19 mouse cellular contexts compared by ENCODE assay signal in the genomic region with DNA sequence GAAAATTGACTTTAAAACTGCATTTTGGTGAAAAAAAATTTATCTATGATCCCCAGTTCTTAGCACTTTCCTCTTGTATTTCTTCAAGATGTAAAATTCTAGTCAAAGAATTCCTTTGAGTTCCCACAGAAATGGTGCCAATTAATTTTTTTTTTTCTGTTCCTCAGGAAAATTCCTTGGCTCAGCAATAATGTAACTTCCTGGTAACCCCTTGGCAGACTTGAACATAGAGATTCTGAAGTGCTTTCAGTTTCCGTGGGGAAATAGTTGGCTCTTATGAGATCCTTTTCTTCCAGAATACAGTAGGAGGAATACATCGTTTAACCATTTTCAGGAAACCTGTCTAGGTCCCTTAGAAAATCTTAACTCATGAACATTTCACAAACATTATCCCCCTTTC.
DNase-seq lines count a peak whose midpoint lies in the region; ATAC-seq and TF ChIP-seq lines count a peak whose summit lies in the region.
"Had no signal": no experiment of that assay in that cellular context is flagged by ENCODE, and none has a peak within 500 bp of the region (broad histone marks: within the 10 kb centered on the region; RNA-seq: fewer than 3 reads in every experiment).

No protein-coding gene starts in this region.

- intact Hi-C loops in heart, adult 2 months (cut with DNase I), result no loop called here

- H3K4me1 ChIP-seq in heart, postnatal 0 days (ENCODE audit: control insufficient read depth, insufficient read depth), result no peaks in the 10 kb centered on the region
- no peaks in the 10 kb centered on the region for H3K4me1 ChIP-seq in heart, adult 2 months (ENCODE audit: control insufficient read depth, insufficient read depth, low read length)
- H3K4me1 ChIP-seq in limb, embryonic 14.5 days (ENCODE audit: control insufficient read depth, insufficient read depth, low read length), result 0 out of 2 replicates have a peak, but pooled peaks cover 2% of the 10 kb centered on the region
- peaks cover 8% of the 10 kb centered on the region for H3K4me1 ChIP-seq in limb, embryonic 10.5 days
- H3K4me1 ChIP-seq: embryonic facial prominence, embryonic 15.5 days; forebrain, embryonic 12.5 days had no signal

- peak; percentile 12 for DNase-seq in heart, postnatal 0 days (ENCODE audit: low spot score)
- no peak for DNase-seq in heart, adult 2 months
- DNase-seq in limb, embryonic 14.5 days (ENCODE audit: low spot score), result peak; percentile 53
- DNase-seq in limb, embryonic 10.5 days (ENCODE audit: low spot score), result no peak
- DNase-seq in 3T3-L1 (ENCODE audit: low read depth, low spot score), result peak; percentile 65
- peak; percentile 20 for DNase-seq in brain, embryonic 14.5 days (ENCODE audit: low read depth)
- DNase-seq: adrenal gland, adult 8-10 months; cerebellum, adult 11 months; cerebellum, postnatal 14 days; gastrocnemius, postnatal 10 days; heart, adult 11 months; right cerebral cortex, postnatal 14 days; thymus, postnatal 36 days had no signal

- H3K36me3 ChIP-seq in heart, postnatal 0 days (replicated peaks; ENCODE audit: control insufficient read depth, insufficient read depth, low read length), result no peaks in the 10 kb centered on the region
- H3K36me3 ChIP-seq in heart, adult 2 months (ENCODE audit: control insufficient read depth, insufficient read depth, low read length), result no peaks in the 10 kb centered on the region
- H3K36me3 ChIP-seq in limb, embryonic 14.5 days (ENCODE audit: control insufficient read depth, insufficient read depth, low read length), result no peaks in the 10 kb centered on the region
- H3K36me3 ChIP-seq in limb, embryonic 10.5 days, result no peaks in the 10 kb centered on the region
- H3K36me3 ChIP-seq: embryonic facial prominence, embryonic 15.5 days; forebrain, embryonic 12.5 days; kidney, embryonic 15.5 days had no signal

- 50% methylated on average over 2 of the region's 2 CpGs for WGBS in heart, postnatal 0 days
- WGBS in heart, adult 2 months, result 23% methylated on average over 2 of the region's 2 CpGs
- WGBS in limb, embryonic 14.5 days, result 62% methylated on average over 2 of the region's 2 CpGs
- 90% methylated on average over 2 of the region's 2 CpGs for WGBS in limb, embryonic 10.5 days

- no peak for TF ChIP-seq POLR2A in heart, adult 2 months (IDR thresholded peaks at IDR 0.05; ENCODE audit: insufficient read depth, low read depth, low read length)
- TF ChIP-seq POLR2A in limb, embryonic 14.5 days (IDR thresholded peaks at IDR 0.05; ENCODE audit: borderline replicate concordance, extremely low read depth, insufficient read depth, insufficient read length), result no peak
- no peak for TF ChIP-seq POLR2A in brain, embryonic 14.5 days (IDR thresholded peaks at IDR 0.05; ENCODE audit: borderline replicate concordance, extremely low read depth, insufficient read depth, insufficient read length, poor library complexity, severe bottlenecking)

- TF ChIP-seq EP300 in heart, postnatal 0 days (IDR thresholded peaks at IDR 0.05; ENCODE audit: low read depth), result no peak
- no peak for TF ChIP-seq EP300 in heart, adult 2 months (IDR thresholded peaks at IDR 0.05; ENCODE audit: insufficient read depth, low read depth, low read length)

- no peak overlapping the region for H3K27ac ChIP-seq in heart, postnatal 0 days (ENCODE audit: low read depth)
- no peak overlapping the region for H3K27ac ChIP-seq in heart, adult 2 months
- H3K27ac ChIP-seq in limb, embryonic 14.5 days (replicated peaks; ENCODE audit: low read depth, low read length), result no peak overlapping the region
- H3K27ac ChIP-seq in limb, embryonic 10.5 days, result no peak overlapping the region
- H3K27ac ChIP-seq: embryonic facial prominence, embryonic 15.5 days; forebrain, embryonic 12.5 days; kidney, embryonic 15.5 days had no signal

- H3K4me2 ChIP-seq in heart, postnatal 0 days (ENCODE audit: low read depth, low read length), result no peak overlapping the region
- no peak overlapping the region for H3K4me2 ChIP-seq in limb, embryonic 14.5 days (replicated peaks; ENCODE audit: low read depth, low read length, severe bottlenecking)
- H3K4me2 ChIP-seq: embryonic facial prominence, embryonic 15.5 days; forebrain, embryonic 12.5 days; kidney, embryonic 15.5 days; liver, embryonic 11.5 days had no signal

- H3K79me2 ChIP-seq in heart, adult 2 months (replicated peaks; ENCODE audit: control insufficient read depth, insufficient read depth, low read length), result no peaks in the 10 kb centered on the region

- H3K4me3 ChIP-seq in heart, postnatal 0 days (ENCODE audit: low read depth, low read length), result no peak overlapping the region
- no peak overlapping the region for H3K4me3 ChIP-seq in heart, adult 2 months
- no peak overlapping the region for H3K4me3 ChIP-seq in limb, embryonic 14.5 days (replicated peaks; ENCODE audit: low read length)
- no peak overlapping the region for H3K4me3 ChIP-seq in limb, embryonic 10.5 days
- H3K4me3 ChIP-seq: embryonic facial prominence, embryonic 15.5 days; forebrain, embryonic 12.5 days; kidney, embryonic 15.5 days had no signal

- no peaks in the 10 kb centered on the region for H3K27me3 ChIP-seq in heart, postnatal 0 days (ENCODE audit: control insufficient read depth, insufficient read depth, low read length)
- no peaks in the 10 kb centered on the region for H3K27me3 ChIP-seq in heart, adult 2 months (ENCODE audit: control insufficient read depth, insufficient read depth, low read length)
- H3K27me3 ChIP-seq in limb, embryonic 14.5 days (ENCODE audit: control insufficient read depth, insufficient read depth, low read length), result no peaks in the 10 kb centered on the region
- H3K27me3 ChIP-seq in limb, embryonic 10.5 days (ENCODE audit: low read depth, poor library complexity, severe bottlenecking), result no peaks in the 10 kb centered on the region
- H3K27me3 ChIP-seq: embryonic facial prominence, embryonic 15.5 days; forebrain, embryonic 12.5 days; kidney, embryonic 15.5 days had no signal

- H3K9me3 ChIP-seq in heart, postnatal 0 days (replicated peaks; ENCODE audit: control insufficient read depth, low read length), result 0 out of 2 replicates have a peak, but pooled peaks cover 5% of the 10 kb centered on the region
- H3K9me3 ChIP-seq in limb, embryonic 14.5 days (ENCODE audit: control insufficient read depth, low read length), result no peaks in the 10 kb centered on the region
- no peaks in the 10 kb centered on the region for H3K9me3 ChIP-seq in limb, embryonic 10.5 days (replicated peaks)
- H3K9me3 ChIP-seq: embryonic facial prominence, embryonic 15.5 days; forebrain, embryonic 12.5 days; kidney, embryonic 15.5 days had no signal

- H3K9ac ChIP-seq in heart, postnatal 0 days (replicated peaks; ENCODE audit: low read depth, low read length), result no peak overlapping the region
- no peak overlapping the region for H3K9ac ChIP-seq in heart, adult 2 months (ENCODE audit: low read depth, low read length)
- no peak overlapping the region for H3K9ac ChIP-seq in limb, embryonic 14.5 days (ENCODE audit: low read depth, low read length, severe bottlenecking)
- H3K9ac ChIP-seq: embryonic facial prominence, embryonic 15.5 days; forebrain, embryonic 12.5 days; kidney, embryonic 15.5 days had no signal

- no peak for ATAC-seq in heart, postnatal 0 days (ENCODE audit: insufficient read depth, low read depth)
- ATAC-seq in limb, embryonic 14.5 days (ENCODE audit: low FRiP score, low read depth), result no peak
- ATAC-seq in erythroid progenitor cell, adult 5-6 weeks (replicated peaks; ENCODE audit: low FRiP score, poor library complexity, severe bottlenecking), result no peak
- ATAC-seq: midbrain, embryonic 16.5 days had no signal

- no peak for TF ChIP-seq CTCF in heart, postnatal 0 days (IDR thresholded peaks at IDR 0.05; ENCODE audit: low read depth)
- no peak for TF ChIP-seq CTCF in heart, adult 2 months (IDR thresholded peaks at IDR 0.05)
- TF ChIP-seq CTCF in brain, embryonic 14.5 days (IDR thresholded peaks at IDR 0.05; ENCODE audit: borderline replicate concordance, extremely low read depth, insufficient read depth, insufficient read length), result no peak

Comparison
In these comparisons a context has a peak if more than half of its experiments do, and no peak if none do; other contexts are left out.
1. DNase-seq: peak in heart, postnatal 0 days (single experiment), limb, embryonic 14.5 days (single experiment), 3T3-L1 (single experiment) and brain, embryonic 14.5 days (single experiment); none in heart, adult 2 months (0 of 2) and limb, embryonic 10.5 days (single experiment).